Mouse (Mus musculus): ENCODE measurements around the gene Vwa5b2.

Gene Vwa5b2

Small RNA genes within 50 kb of the gene (microRNA-seq; reads per million reads assigned to microRNA genes)
- 6.4 to 12.3 reads per million in 2 experiments for gene Mir1224
